Comparison of ENCODE assay signal across 16 mouse cellular contexts in the genomic region with DNA sequence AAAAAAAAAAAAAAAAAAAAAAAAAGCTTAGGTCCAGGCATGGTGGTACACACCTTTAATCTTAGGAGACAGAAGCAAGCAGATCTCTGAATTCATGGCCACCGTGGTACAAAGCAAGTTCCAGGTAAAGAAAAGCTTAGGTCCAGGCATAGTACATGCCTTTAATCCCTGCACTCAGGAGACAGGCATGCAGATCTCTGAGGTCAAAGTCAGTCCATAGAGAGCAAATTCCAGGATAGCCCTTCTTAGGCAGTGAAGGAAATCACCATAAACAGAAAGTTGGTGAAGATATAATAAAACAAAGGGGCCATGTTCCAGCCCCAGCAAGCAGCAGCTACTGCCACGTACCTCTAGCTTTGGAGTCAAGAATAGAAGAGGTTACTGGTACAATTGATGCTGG.
"Had no signal": no experiment of that assay in that cellular context is flagged by ENCODE, and none has a peak within 500 bp of the region (broad histone marks: within the 10 kb centered on the region; RNA-seq: fewer than 3 reads in every experiment).

No protein-coding gene starts in this region.

- H3K27ac ChIP-seq: liver, embryonic 14.5 days; midbrain, embryonic 10.5 days; midbrain, embryonic 12.5 days; neural tube, embryonic 12.5 days had no signal

- DNase-seq: lung, adult 18-20 months; lung, embryonic 14.5 days; lung, postnatal 10 days; lung, postnatal 4 days; midbrain, embryonic 14.5 days; right cerebral cortex, adult 18-20 months; right cerebral cortex, postnatal 25 days; spleen, adult 18-20 months; thymus, adult 18-20 months; thymus, postnatal 14 days; thymus, postnatal 36 days had no signal

- H3K4me3 ChIP-seq: midbrain, embryonic 10.5 days; midbrain, embryonic 12.5 days; neural tube, embryonic 12.5 days had no signal

- H3K9me3 ChIP-seq: midbrain, embryonic 10.5 days; midbrain, embryonic 12.5 days; neural tube, embryonic 12.5 days had no signal

- H3K27me3 ChIP-seq: midbrain, embryonic 12.5 days; neural tube, embryonic 12.5 days had no signal

- ATAC-seq: midbrain, embryonic 16.5 days had no signal

- H3K4me2 ChIP-seq: lung, embryonic 14.5 days; midbrain, embryonic 12.5 days; neural tube, embryonic 12.5 days had no signal

- H3K9ac ChIP-seq: liver, embryonic 14.5 days; lung, embryonic 14.5 days; midbrain, embryonic 12.5 days; neural tube, embryonic 12.5 days had no signal

- H3K36me3 ChIP-seq: midbrain, embryonic 10.5 days; midbrain, embryonic 12.5 days; neural tube, embryonic 12.5 days had no signal
